In the genomic region with DNA sequence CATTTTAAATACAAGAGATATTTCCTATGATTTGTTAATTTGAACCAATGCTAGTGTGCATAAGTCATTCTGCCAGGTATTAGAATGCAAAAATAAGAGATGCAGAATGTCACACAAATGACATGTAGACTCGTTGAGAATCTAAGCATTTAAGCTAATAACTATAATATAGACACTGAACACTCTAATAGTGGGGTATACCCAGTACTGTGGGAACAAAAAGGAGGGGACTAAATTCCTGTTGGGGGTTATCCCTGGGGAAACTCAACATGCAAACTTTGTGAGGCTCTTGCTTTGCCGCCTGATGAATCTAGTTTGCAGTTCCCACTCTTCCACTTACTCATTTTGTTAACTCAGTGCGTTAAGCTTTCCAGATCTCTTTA, we compare ENCODE assay signal across 12 mouse cellular contexts.
"Had no signal": no experiment of that assay in that cellular context is flagged by ENCODE, and none has a peak within 500 bp of the region (broad histone marks: within the 10 kb centered on the region; RNA-seq: fewer than 3 reads in every experiment).

No protein-coding gene starts in this region.

- H3K4me3 ChIP-seq: limb, embryonic 10.5 days; limb, embryonic 13.5 days; liver, embryonic 12.5 days; liver, embryonic 15.5 days; lung, embryonic 15.5 days; megakaryocyte, embryonic 14.5 days had no signal

- ATAC-seq: liver, embryonic 12.5 days had no signal

- H3K27me3 ChIP-seq: limb, embryonic 13.5 days; liver, embryonic 12.5 days; liver, embryonic 15.5 days; lung, embryonic 15.5 days; megakaryocyte, embryonic 14.5 days had no signal

- H3K4me2 ChIP-seq: limb, embryonic 13.5 days; liver, embryonic 12.5 days; liver, embryonic 15.5 days; lung, embryonic 15.5 days; midbrain, embryonic 11.5 days had no signal

- H3K4me1 ChIP-seq: limb, embryonic 10.5 days; limb, embryonic 13.5 days; liver, embryonic 12.5 days; liver, embryonic 15.5 days; lung, embryonic 15.5 days; megakaryocyte, embryonic 14.5 days had no signal

- H3K36me3 ChIP-seq: limb, embryonic 10.5 days; limb, embryonic 13.5 days; liver, embryonic 12.5 days; liver, embryonic 15.5 days; lung, embryonic 15.5 days had no signal

- H3K27ac ChIP-seq: limb, embryonic 10.5 days; limb, embryonic 13.5 days; liver, embryonic 12.5 days; liver, embryonic 15.5 days; stomach, postnatal 0 days had no signal

- H3K9ac ChIP-seq: limb, embryonic 13.5 days; liver, embryonic 12.5 days; liver, embryonic 15.5 days; lung, embryonic 15.5 days had no signal

- DNase-seq: kidney, postnatal 14 days; liver; thymus, adult 2 months; thymus, postnatal 14 days had no signal

- H3K9me3 ChIP-seq: limb, embryonic 10.5 days; liver, embryonic 12.5 days; liver, embryonic 15.5 days; lung, embryonic 15.5 days had no signal
